Mouse (Mus musculus) heart, embryonic 13.5 days (tissue): Measurements from ENCODE around the gene Gm6993. TPM values are rescaled to one million over a fixed set of nuclear protein-coding genes. Genes with fewer than 3 reads are reported as not detected.

Source experiments
- ATAC-seq: fragments of 200-750 bp; cut with Nextera tagmentation; 2 replicates; pipeline ENCODE4 v1.8.0; 2017; ENCODE audit warnings: moderate TSS enrichment; ENCODE audit not compliant: insufficient number of reproducible peaks, low FRiP score, low TSS enrichment; ENCODE audit errors: extremely low read depth
- H3K27ac ChIP-seq: fragments of 300-500 bp; sonication (generic); replicated peaks from 2 replicates; pipeline ENCODE4 v1.5.1; 2015; ENCODE audit warnings: moderate library complexity, mild to moderate bottlenecking, inconsistent platforms
- H3K27me3 ChIP-seq: fragments of 300-500 bp; sonication (generic); replicated peaks from 2 replicates; pipeline ENCODE4 v1.6.1; 2015; ENCODE audit warnings: mild to moderate bottlenecking, inconsistent platforms
- H3K36me3 ChIP-seq: fragments of 300-500 bp; sonication (generic); 2 replicates; pipeline ENCODE4 v1.6.1; 2015; ENCODE audit warnings: mild to moderate bottlenecking, inconsistent platforms
- H3K4me1 ChIP-seq: fragments of 300-500 bp; sonication (generic); 2 replicates; pipeline ENCODE4 v1.6.1; 2015; ENCODE audit warnings: inconsistent platforms
- H3K4me2 ChIP-seq: fragments of 300-500 bp; sonication (generic); 2 replicates; pipeline ENCODE4 v1.6.1; 2015; ENCODE audit warnings: inconsistent platforms, mild to moderate bottlenecking, moderate library complexity
- H3K4me3 ChIP-seq: fragments of 300-500 bp; sonication (generic); 2 replicates; pipeline ENCODE4 v1.5.1; 2015; ENCODE audit warnings: moderate library complexity, mild to moderate bottlenecking, inconsistent platforms
- H3K9ac ChIP-seq: fragments of 300-500 bp; sonication (generic); 2 replicates; pipeline ENCODE4 v1.6.1; 2015; ENCODE audit warnings: inconsistent platforms, mild to moderate bottlenecking, moderate library complexity
- H3K9me3 ChIP-seq: fragments of 300-500 bp; sonication (generic); 2 replicates; pipeline ENCODE4 v1.6.1; 2016; ENCODE audit warnings: inconsistent platforms
- WGBS: fragments of 180-500 bp; shearing (Covaris S2); methylation state at CpG from one replicate; pipeline ENCODE4 v1.1.7; 2015; ENCODE audit warnings: mixed read lengths; 5-methylcytosine and 5-hydroxymethylcytosine counted together
- polyA plus RNA-seq: library from polyadenylated mRNA; unstranded; fragments of >200 nt; fragmentation: Nextera tagmentation; extraction: Ambion mirVana; gene quantifications from 2 replicates; pipeline ENCODE4 v1.2.1, GENCODE M21; 2015

Gene Gm6993
- polyA plus RNA-seq, 1 experiment from 2014 or later = not detected

DNA sequence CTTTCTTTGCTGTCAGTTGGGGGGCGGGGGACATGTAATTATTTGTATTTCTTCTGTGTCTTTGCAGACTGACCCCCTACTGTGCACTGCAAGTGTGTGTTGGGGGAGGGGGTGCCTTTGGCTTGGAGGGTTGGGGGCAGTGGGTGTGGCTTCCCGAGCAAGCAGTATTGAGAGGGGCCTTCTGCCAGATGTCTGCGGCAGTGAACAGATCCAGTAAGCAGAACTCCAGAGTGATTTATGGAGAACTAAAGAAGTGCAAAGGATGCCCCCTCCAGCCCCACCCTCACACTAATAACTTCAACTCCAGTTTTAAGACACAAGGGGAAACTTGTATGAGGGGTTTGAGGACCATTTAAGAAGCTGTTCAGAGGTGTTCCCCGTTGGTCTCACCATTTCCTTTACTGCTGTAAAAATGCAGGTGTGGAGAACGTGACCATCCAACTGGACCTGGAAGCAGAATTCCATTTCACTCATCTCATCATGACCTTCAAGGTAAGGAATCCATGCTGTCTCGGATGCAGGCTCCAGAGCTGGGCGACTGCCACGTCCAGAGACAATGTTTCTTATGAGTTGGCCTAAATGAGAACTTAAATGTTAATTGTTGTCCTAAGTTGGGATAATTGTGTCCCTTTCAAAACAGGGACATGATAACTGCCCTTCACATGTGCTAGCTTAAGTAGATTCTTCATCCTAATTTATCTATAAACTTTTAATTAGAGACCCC is 31.6 kb downstream of the Gm6993 start:
- Histone ChIP-seq H3K27ac (peak overlapping the region; percentile 91), H3K27me3 (no peaks in the 10 kb centered on the region), H3K9ac (peak overlapping the region; percentile 62), H3K4me1 (peaks cover 96% of the 10 kb centered on the region), H3K36me3 (peaks cover 89% of the 10 kb centered on the region), H3K4me3 (no peak overlapping the region), H3K4me2 (peak overlapping the region; percentile 56), H3K9me3 (no peaks in the 10 kb centered on the region)
- ATAC-seq = no peak
- 40% methylated on average over 8 of the region's 8 CpGs for WGBS

DNA sequence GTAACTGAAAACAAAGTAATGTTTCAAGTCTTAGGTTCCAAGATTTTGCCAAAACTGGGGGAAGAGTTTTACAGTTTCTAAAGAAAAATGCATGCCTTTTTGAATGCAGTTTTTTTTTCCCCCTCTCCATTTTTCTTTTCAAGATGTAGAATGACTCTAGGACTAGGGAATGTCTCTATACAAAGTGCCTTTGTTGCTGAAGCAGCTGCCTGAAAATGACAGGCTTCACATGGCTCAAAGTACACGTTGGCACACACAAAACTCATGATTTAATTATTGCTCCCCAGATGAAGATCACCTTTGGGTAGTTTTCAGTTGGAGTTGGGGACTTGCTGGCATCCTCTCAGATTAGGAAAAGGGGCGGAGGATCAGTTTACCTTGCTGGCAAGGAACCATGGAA is 32.3 kb downstream of the Gm6993 start:
- Histone ChIP-seq H3K27ac (peak overlapping the region; percentile 91), H3K4me3 (no peak overlapping the region), H3K36me3 (peaks cover 91% of the 10 kb centered on the region), H3K9ac (no peak overlapping the region), H3K4me2 (no peak overlapping the region), H3K4me1 (peaks cover 96% of the 10 kb centered on the region), H3K27me3 (no peaks in the 10 kb centered on the region), H3K9me3 (no peaks in the 10 kb centered on the region)
- no peak for ATAC-seq
- 78% methylated on average over 2 of the region's 2 CpGs for WGBS

DNA sequence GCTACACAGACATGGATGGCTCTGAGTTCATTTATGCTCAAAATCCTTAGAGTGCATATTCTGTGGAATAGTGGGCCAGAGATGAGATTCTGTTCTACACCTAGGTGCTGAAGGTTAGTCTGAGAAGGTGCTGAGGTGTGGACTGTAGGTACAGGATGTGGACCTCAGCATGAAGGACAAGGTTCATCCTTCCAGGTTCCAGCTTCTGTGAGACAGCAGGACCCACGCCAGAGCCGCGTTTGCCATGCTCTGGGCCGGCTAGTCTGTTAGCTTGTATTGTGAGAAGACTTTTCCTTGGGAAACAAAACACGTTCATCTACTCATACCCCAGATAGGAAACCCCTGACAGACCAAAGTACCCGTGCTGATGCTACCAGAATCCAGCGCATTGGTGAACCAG is 33.1 kb downstream of the Gm6993 start:
- no peak for ATAC-seq
- Histone ChIP-seq H3K4me3 (no peak overlapping the region), H3K4me1 (peaks cover 96% of the 10 kb centered on the region), H3K27me3 (no peaks in the 10 kb centered on the region), H3K9me3 (no peaks in the 10 kb centered on the region), H3K4me2 (no peak overlapping the region), H3K9ac (no peak overlapping the region), H3K27ac (no peak overlapping the region), H3K36me3 (peaks cover 92% of the 10 kb centered on the region)
- WGBS = 90% methylated on average over 7 of the region's 7 CpGs

DNA sequence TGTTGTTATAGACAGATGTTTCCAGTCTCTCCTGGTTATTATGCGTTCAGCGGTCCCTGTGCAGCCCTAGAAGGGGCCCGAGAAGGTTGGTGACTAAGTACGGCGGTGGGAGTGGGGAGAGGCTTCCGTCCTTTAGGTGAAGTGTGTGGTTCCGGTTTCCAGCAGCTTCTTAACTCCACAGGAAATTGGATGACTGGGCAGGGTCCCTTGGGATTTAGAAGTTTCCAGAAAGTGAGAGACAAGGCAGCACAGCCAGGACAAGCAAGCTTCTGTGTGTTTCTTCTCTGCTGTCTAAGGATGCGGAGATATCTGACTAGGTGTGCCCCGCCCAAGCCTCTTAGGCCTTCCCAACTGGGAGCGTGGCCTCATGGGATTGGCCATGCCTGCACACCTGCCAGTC is 34.8 kb downstream of the Gm6993 start:
- Histone ChIP-seq H3K9ac (0 out of 2 replicates have a peak overlapping the region, but pooled peaks have one; percentile 28), H3K9me3 (no peaks in the 10 kb centered on the region), H3K27me3 (no peaks in the 10 kb centered on the region), H3K36me3 (peaks cover 92% of the 10 kb centered on the region), H3K4me1 (peaks cover 95% of the 10 kb centered on the region), H3K4me2 (no peak overlapping the region), H3K27ac (peak overlapping the region; percentile 50), H3K4me3 (no peak overlapping the region)
- no peak for ATAC-seq
- 60% methylated on average over 10 of the region's 10 CpGs for WGBS

DNA sequence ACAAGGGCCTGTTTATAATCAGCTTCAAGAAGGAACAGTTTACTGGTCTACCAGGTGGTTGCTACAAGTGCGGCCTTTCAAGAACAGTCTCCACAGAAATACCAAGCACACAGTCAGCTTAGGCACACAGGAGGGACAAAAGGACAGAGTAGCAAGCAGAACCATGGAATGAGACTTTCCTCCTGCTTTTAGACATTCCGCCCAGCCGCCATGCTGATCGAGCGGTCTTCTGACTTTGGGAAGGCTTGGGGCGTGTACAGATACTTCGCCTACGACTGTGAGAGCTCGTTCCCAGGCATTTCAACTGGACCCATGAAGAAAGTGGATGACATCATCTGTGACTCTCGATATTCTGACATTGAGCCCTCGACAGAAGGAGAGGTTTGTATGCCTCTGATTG is 37.7 kb downstream of the Gm6993 start:
- WGBS = 70% methylated on average over 11 of the region's 11 CpGs
- H3K36me3 ChIP-seq = peaks cover 99% of the 10 kb centered on the region
- no peak overlapping the region for H3K9ac ChIP-seq
- H3K27me3 ChIP-seq = no peaks in the 10 kb centered on the region
- H3K27ac ChIP-seq = peak overlapping the region; percentile 73
- H3K4me2 ChIP-seq = no peak overlapping the region
- H3K9me3 ChIP-seq = no peaks in the 10 kb centered on the region
- peaks cover 85% of the 10 kb centered on the region for H3K4me1 ChIP-seq
- no peak overlapping the region for H3K4me3 ChIP-seq
- ATAC-seq = no peak

DNA sequence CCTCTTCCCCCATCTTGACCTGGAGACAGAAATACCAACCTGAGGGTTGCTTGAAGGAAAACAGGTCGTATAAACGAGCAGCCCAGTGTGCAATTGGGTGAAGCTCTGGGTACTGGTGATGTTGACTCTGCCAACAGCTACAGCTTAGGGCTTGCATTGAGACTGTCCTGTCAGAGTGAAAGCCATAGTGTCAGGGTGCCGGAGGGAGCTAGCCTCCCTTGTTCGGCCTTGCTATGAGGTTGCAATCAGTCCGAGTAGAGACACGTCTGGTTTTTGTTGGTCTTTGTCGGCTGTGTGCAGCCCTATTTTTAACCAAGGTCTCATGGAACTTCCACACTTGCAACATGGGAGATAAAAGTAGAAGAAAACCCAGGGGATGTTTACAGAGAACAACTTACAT is 39.7 kb downstream of the Gm6993 start:
- 33% methylated on average over 7 of the region's 7 CpGs for WGBS
- peak overlapping the region; percentile 17 for H3K4me2 ChIP-seq
- H3K9me3 ChIP-seq = no peaks in the 10 kb centered on the region
- no peaks in the 10 kb centered on the region for H3K27me3 ChIP-seq
- ATAC-seq = no peak
- peaks cover 99% of the 10 kb centered on the region for H3K36me3 ChIP-seq
- H3K4me1 ChIP-seq = peaks cover 70% of the 10 kb centered on the region
- no peak overlapping the region for H3K4me3 ChIP-seq
- H3K9ac ChIP-seq = peak overlapping the region; percentile 2; the same call in 1 of the 2 replicates
- peak overlapping the region; percentile 78 for H3K27ac ChIP-seq

DNA sequence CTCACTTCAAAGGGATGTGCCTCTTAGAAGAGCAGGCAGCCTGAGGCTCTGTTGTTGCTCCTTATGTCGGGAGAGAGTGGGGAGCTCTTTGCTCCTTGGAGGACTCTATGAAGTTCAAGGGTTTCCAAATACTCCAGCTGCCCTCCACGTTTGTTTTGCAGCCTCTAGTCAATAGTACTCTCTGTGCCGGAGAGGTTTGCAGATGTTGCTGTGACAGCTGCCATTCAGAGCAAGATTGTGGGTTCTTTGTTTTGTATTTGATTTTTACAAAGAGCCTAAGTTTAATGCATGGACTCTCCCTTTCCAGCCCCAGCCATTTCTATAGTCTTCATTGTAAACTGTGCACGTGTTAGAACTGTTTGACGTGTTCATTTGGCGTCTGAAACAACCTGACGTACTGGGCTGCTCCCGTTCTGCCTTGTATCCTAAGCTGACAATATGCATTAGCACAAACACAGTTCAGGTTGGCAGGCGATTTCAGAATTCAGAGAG is 40.6 kb downstream of the Gm6993 start:
- Histone ChIP-seq H3K4me3 (no peak overlapping the region), H3K27ac (peak overlapping the region; percentile 78), H3K4me2 (no peak overlapping the region), H3K27me3 (no peaks in the 10 kb centered on the region), H3K9me3 (no peaks in the 10 kb centered on the region), H3K36me3 (peaks cover 99% of the 10 kb centered on the region), H3K4me1 (peaks cover 62% of the 10 kb centered on the region), H3K9ac (no peak overlapping the region)
- ATAC-seq = no peak
- WGBS = 73% methylated on average over 9 of the region's 9 CpGs

DNA sequence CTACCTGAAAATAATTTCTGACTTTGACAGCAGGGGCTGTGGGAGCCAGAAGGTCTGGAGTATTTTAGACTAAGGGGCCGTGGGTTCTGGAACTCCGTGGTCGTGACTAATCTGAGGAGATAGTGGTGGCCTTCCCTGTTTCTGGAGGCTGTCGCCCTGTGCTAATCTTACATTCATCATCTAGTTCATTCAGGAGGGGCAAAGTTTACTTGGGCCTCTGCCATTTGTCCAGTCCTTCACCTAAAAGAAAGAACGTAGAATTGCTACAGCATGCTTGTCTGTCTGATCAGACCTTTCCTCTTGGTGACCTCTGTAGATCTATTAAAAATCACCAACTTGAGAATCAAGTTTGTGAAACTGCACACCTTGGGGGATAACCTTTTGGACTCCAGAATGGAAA is 41.7 kb downstream of the Gm6993 start:
- Histone ChIP-seq H3K36me3 (peaks cover 99% of the 10 kb centered on the region), H3K9ac (no peak overlapping the region), H3K4me1 (peaks cover 51% of the 10 kb centered on the region), H3K4me3 (no peak overlapping the region), H3K27me3 (no peaks in the 10 kb centered on the region), H3K9me3 (no peaks in the 10 kb centered on the region), H3K27ac (no peak overlapping the region), H3K4me2 (no peak overlapping the region)
- no peak for ATAC-seq
- 40% methylated on average over 5 of the region's 5 CpGs for WGBS

DNA sequence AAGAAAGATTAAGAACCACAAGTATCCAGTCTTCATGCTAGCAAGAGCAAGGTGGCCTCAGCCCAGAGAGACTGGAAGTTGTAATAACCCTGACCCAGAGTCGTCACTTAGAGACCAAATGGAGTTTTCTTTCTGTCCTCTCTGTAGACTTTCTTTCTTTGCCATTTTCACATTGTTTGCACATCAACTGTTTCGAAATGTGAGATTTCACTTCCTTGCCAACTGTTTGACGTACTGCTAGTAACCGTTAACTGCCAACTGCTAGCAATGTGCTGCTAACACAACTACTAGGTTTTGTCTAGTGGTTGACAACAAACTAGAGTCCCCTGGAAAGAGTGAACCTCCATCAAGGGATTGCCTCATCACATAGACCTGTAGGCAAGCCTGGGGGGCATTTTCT is 42.6 kb downstream of the Gm6993 start:
- WGBS = 92% methylated on average over 4 of the region's 4 CpGs
- Histone ChIP-seq H3K9ac (no peak overlapping the region), H3K36me3 (peaks cover 99% of the 10 kb centered on the region), H3K9me3 (no peaks in the 10 kb centered on the region), H3K4me2 (no peak overlapping the region), H3K27me3 (no peaks in the 10 kb centered on the region), H3K4me3 (no peak overlapping the region), H3K27ac (no peak overlapping the region), H3K4me1 (peaks cover 42% of the 10 kb centered on the region)
- no peak for ATAC-seq

DNA sequence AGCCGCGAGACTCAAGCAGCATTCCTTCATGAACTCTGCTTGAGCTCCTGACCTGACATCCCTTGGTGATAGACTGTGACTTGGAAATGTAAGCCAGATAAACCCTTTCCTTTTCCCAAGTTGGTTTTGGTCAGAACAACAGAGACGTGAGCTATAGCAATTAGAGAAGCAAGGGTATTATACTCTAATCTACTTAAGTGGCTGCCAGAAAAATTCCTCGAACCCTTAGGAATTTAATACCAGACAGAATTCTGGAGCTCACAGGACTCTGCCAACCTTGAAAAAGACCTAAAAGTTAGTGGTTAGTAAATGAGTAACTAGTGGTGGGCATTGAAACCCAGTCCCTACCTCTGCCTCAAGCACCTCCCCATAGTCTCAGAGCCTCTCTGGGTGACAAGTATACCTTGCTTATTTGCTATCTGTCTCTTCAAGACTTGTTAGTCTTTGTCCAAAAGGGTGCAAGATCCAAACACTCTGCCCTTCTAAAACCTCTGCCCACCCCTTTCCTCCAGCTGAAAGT is 43.1 kb downstream of the Gm6993 start:
- Histone ChIP-seq H3K9me3 (no peaks in the 10 kb centered on the region), H3K4me3 (no peak overlapping the region), H3K9ac (no peak overlapping the region), H3K4me1 (peaks cover 36% of the 10 kb centered on the region), H3K27me3 (no peaks in the 10 kb centered on the region), H3K27ac (no peak overlapping the region), H3K4me2 (no peak overlapping the region), H3K36me3 (peaks cover 99% of the 10 kb centered on the region)
- 59% methylated on average over 4 of the region's 4 CpGs for WGBS
- ATAC-seq = no peak

DNA sequence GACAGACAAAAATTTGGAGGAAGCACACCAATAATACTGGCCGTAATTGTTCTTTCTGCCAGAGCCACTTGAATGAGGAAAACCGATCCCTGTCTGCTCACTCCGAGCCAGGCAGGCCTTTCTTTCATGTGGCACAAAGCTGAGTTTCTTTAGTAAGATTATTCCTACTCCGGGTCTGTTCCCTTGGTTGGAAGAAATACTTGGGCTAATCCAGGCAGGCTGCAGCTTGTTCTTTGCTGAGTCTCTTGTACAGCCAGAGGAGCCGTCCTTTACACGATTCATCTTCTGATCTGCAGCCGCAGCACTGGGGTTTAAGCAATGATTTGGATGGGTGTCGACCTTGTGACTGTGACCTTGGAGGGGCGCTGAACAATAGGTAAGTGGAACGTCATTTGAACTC is 48.5 kb downstream of the Gm6993 start:
- H3K27me3 ChIP-seq = no peaks in the 10 kb centered on the region
- H3K4me3 ChIP-seq = no peak overlapping the region
- H3K4me1 ChIP-seq = peaks cover 27% of the 10 kb centered on the region
- peaks cover 87% of the 10 kb centered on the region for H3K36me3 ChIP-seq
- no peak overlapping the region for H3K27ac ChIP-seq
- ATAC-seq = no peak
- H3K9me3 ChIP-seq = peaks cover 4% of the 10 kb centered on the region; the same call in 1 of the 2 replicates
- no peak overlapping the region for H3K9ac ChIP-seq
- H3K4me2 ChIP-seq = no peak overlapping the region
- WGBS = 90% methylated on average over 10 of the region's 10 CpGs
